Mouse (Mus musculus) lung, postnatal 0 days (tissue): Measurements from ENCODE around the gene Cc2d2b. TPM values are rescaled to one million over a fixed set of nuclear protein-coding genes. Genes with fewer than 3 reads are reported as not detected.

Experiments used
- ATAC-seq: fragments of 200-750 bp; cut with Nextera tagmentation; 2 replicates; pipeline ENCODE4 v1.8.0; 2017; ENCODE audit warnings: moderate library complexity
- DNase-seq: peaks from one replicate; pipeline ENCODE4 v3.0.0-alpha.2; 2016; ENCODE audit warnings: low spot score
- H3K27ac ChIP-seq: fragments of 300-500 bp; sonication (generic); 2 replicates; pipeline ENCODE4 v1.5.1; 2014; ENCODE audit warnings: antibody characterized with exemption, mild to moderate bottlenecking, low read length, mixed read lengths
- H3K27me3 ChIP-seq: fragments of 300-500 bp; sonication (generic); replicated peaks from 2 replicates; pipeline ENCODE4 v1.6.1; 2014; ENCODE audit warnings: low read length, mixed read lengths; ENCODE audit not compliant: insufficient read depth
- H3K36me3 ChIP-seq: fragments of 300-500 bp; sonication (generic); 2 replicates; pipeline ENCODE4 v1.6.1; 2014; ENCODE audit warnings: low read length, mixed read lengths; ENCODE audit not compliant: insufficient read depth
- H3K4me1 ChIP-seq: fragments of 300-500 bp; sonication (generic); 2 replicates; pipeline ENCODE4 v1.6.1; 2014; ENCODE audit warnings: antibody characterized with exemption, low read depth, low read length, mixed read lengths; ENCODE audit not compliant: insufficient read depth
- H3K4me2 ChIP-seq: fragments of 300-500 bp; sonication (generic); replicated peaks from 2 replicates; pipeline ENCODE4 v1.6.1; 2014; ENCODE audit warnings: low read depth, mild to moderate bottlenecking, low read length, moderate library complexity, mixed read lengths
- H3K4me3 ChIP-seq: fragments of 300-500 bp; sonication (generic); 2 replicates; pipeline ENCODE4 v1.5.1; 2014; ENCODE audit warnings: low read depth, low read length
- H3K9ac ChIP-seq: fragments of 300-500 bp; sonication (generic); replicated peaks from 2 replicates; pipeline ENCODE4 v1.6.1; 2014; ENCODE audit warnings: low read depth, mild to moderate bottlenecking
- H3K9me3 ChIP-seq: fragments of 300-500 bp; sonication (generic); 2 replicates; pipeline ENCODE4 v1.6.1; 2016; ENCODE audit warnings: low read length, mixed read lengths
- CTCF ChIP-seq: IDR thresholded peaks from 2 replicates; pipeline ENCODE4 v1.5.1; 2016; ENCODE audit warnings: antibody characterized with exemption, mild to moderate bottlenecking
- EP300 ChIP-seq: IDR thresholded peaks from 2 replicates; pipeline ENCODE4 v1.6.1; 2016; ENCODE audit warnings: antibody characterized with exemption, mild to moderate bottlenecking, control low read depth
- WGBS: fragments of 180-500 bp; shearing (Covaris S2); extraction: QIAGEN DNeasy Blood & Tissue Kit; methylation state at CpG from one replicate; pipeline ENCODE4 v1.1.7; 2014; 5-methylcytosine and 5-hydroxymethylcytosine counted together
- polyA plus RNA-seq: library from polyadenylated mRNA; unstranded; fragments of >200 nt; fragmentation: Nextera tagmentation; extraction: Ambion mirVana; gene quantifications from 2 replicates; pipeline ENCODE4 v1.2.1, GENCODE M21; 2015

The Cc2d2b gene
- polyA plus RNA-seq, 1 experiment from 2014 or later, result 0.33 TPM

DNA sequence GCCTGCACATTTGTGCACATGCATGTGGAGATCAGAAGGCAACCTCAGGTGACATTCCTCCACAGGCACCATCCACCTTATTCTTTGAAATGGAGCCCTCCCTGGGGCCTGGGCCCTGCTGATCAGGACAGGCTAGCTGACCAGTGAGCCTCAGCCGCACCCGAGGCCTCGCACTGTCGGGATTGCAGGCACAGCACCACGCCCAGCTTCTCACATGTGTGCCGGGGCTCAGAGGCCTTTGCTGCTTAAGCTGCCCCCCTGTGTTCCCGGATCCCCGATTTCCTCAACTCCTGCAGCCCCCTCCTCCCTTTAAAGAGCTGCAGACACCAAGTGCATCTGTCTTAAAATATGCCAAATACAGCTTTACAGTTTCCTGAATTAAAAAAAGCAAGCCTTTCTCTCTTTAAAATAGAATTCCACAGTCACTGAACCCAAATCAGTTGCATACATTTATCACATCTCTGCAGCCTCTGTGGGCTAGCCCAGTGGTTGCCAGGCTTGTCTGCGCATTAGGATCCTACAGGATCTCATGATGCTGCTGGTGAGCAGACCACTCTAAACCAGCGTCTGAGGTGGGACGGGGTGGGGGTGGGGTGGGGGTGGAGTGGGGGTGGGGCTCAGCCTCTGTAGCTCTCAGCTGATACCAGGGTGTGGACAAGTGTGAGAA lies 29.0 kb upstream of the Cc2d2b start:
- Histone ChIP-seq H3K4me2 (no peak overlapping the region), H3K9ac (no peak overlapping the region), H3K27me3 (no peaks in the 10 kb centered on the region), H3K36me3 (no peaks in the 10 kb centered on the region), H3K4me1 (no peaks in the 10 kb centered on the region), H3K27ac (no peak overlapping the region), H3K4me3 (no peak overlapping the region), H3K9me3 (no peaks in the 10 kb centered on the region)
- WGBS, result 41% methylated on average over 11 of the region's 11 CpGs
- ATAC-seq (no peak), DNase-seq (no peak)
- TF ChIP-seq CTCF (no peak), EP300 (no peak)

DNA sequence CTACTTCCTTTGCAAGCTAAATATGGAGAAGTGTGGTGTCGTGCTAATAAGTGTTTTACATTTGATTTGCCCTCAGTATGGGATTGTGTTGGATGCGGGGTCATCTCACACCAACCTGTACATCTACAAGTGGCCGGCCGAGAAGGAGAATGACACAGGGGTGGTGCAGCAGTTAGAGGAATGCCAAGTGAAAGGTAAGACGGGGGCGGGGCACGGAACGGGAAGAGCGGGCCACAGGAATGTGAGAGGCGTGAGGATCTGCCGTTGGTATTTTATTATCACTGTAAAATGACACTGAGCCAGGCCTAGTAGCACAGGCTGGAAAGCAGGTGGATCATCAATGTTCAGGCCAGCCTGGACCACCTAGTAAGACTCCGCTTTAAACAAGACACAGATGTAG lies 28.2 kb upstream of the Cc2d2b start:
- DNase-seq, result no peak
- no peak overlapping the region for H3K4me3 ChIP-seq
- no peak overlapping the region for H3K4me2 ChIP-seq
- no peak overlapping the region for H3K27ac ChIP-seq
- TF ChIP-seq CTCF (no peak), EP300 (no peak)
- no peaks in the 10 kb centered on the region for H3K4me1 ChIP-seq
- ATAC-seq, result 0 out of 2 replicates have a peak, but pooled peaks have one; percentile 25
- H3K9me3 ChIP-seq, result no peaks in the 10 kb centered on the region
- no peaks in the 10 kb centered on the region for H3K36me3 ChIP-seq
- 52% methylated on average over 12 of the region's 12 CpGs for WGBS
- no peaks in the 10 kb centered on the region for H3K27me3 ChIP-seq
- H3K9ac ChIP-seq, result no peak overlapping the region

DNA sequence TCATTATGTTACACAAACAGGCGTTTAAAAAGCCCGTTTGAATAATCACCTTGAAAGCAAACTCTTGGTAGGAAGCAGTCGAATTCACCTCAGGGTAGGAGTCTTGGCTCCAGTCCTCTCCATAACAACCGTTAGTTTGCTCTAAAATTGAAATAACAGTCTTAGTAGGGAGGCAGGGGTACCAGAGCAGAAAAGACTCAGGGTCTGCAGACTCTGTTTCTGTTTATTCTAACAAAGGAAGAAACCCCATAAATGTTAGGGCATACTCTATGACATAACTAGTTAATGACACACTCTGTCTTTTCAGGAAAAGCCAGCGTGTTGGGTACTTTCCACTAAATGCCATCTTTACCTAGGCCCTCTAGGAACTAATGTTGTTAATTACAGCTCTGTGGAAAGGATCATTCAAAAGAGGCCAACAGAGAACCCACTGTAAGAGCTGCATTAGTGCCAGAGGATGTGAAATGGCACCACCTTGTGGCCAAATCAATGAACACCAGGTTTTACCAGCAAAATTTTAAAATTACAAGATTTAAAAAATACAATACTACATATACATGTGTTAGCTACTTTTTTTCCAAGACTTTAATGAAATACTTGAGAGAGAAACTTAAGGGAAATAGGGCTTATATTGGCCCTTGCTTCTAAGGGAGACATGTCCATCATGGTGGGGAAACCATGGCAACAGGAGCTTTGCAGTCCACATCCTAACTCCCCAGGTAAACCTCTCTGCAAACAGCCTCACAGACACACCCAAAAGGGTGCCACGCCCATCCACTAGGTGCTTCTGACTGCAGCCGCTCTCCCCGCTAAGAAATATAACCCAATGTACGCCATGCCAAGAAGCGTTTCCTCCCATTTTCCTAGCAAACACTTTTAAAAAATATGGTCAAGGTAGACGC lies 26.2 kb upstream of the Cc2d2b start:
- H3K9me3 ChIP-seq, result no peaks in the 10 kb centered on the region
- peaks cover 5% of the 10 kb centered on the region; the same call in 1 of the 2 replicates for H3K4me1 ChIP-seq
- TF ChIP-seq CTCF (peak; percentile 86), EP300 (no peak; the same call in 1 of the 2 replicates)
- H3K36me3 ChIP-seq, result no peaks in the 10 kb centered on the region
- no peak overlapping the region for H3K4me3 ChIP-seq
- ATAC-seq (0 out of 2 replicates have a peak, but pooled peaks have one; percentile 36), DNase-seq (peak; percentile 82)
- no peak overlapping the region for H3K27ac ChIP-seq
- no peak overlapping the region for H3K4me2 ChIP-seq
- no peak overlapping the region for H3K9ac ChIP-seq
- no peaks in the 10 kb centered on the region for H3K27me3 ChIP-seq
- 51% methylated on average over 11 of the region's 11 CpGs for WGBS

- H3K9me3 ChIP-seq, result no peaks in the 10 kb centered on the region
- DNase-seq (no peak), ATAC-seq (no peak)
- 44% methylated on average over 10 of the region's 10 CpGs for WGBS
- H3K4me3 ChIP-seq, result no peak overlapping the region
- H3K36me3 ChIP-seq, result no peaks in the 10 kb centered on the region
- H3K27me3 ChIP-seq, result no peaks in the 10 kb centered on the region
- no peak overlapping the region for H3K9ac ChIP-seq
- no peak overlapping the region for H3K27ac ChIP-seq
- H3K4me1 ChIP-seq, result peaks cover 5% of the 10 kb centered on the region; the same call in 1 of the 2 replicates
- no peak overlapping the region for H3K4me2 ChIP-seq
- TF ChIP-seq CTCF (no peak), EP300 (no peak)
Observed at GRCm38 (mm10) chr19:40723516-40723915, 25.0 kb upstream of the Cc2d2b start.

DNA sequence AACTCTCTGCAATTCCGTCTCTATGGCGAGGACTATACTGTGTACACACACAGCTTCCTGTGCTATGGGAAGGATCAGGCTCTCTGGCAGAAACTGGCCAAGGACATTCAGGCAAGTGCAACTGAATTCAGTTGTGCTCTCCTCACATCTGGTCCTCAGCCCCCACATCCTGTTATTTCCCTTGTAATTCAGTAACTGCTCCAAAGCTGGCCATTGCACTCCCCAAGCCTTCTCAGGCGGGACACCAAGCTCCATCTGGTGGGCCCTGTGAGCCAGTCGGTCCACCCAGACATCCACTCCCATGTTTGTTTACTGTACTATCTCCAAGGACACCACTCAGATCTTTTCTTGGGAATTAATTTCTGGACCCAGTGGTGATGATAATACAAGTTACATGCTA lies 22.4 kb upstream of the Cc2d2b start:
- peak; percentile 52 for DNase-seq
- no peak overlapping the region for H3K4me3 ChIP-seq
- peak; percentile 77 for ATAC-seq
- TF ChIP-seq CTCF (peak; percentile 45), EP300 (no peak)
- H3K9me3 ChIP-seq, result no peaks in the 10 kb centered on the region
- peaks cover 5% of the 10 kb centered on the region; the same call in 1 of the 2 replicates for H3K4me1 ChIP-seq
- H3K4me2 ChIP-seq, result no peak overlapping the region
- no peak overlapping the region for H3K27ac ChIP-seq
- no peaks in the 10 kb centered on the region for H3K36me3 ChIP-seq
- H3K9ac ChIP-seq, result no peak overlapping the region
- WGBS, result 38% methylated on average over 4 of the region's 4 CpGs
- H3K27me3 ChIP-seq, result no peaks in the 10 kb centered on the region

DNA sequence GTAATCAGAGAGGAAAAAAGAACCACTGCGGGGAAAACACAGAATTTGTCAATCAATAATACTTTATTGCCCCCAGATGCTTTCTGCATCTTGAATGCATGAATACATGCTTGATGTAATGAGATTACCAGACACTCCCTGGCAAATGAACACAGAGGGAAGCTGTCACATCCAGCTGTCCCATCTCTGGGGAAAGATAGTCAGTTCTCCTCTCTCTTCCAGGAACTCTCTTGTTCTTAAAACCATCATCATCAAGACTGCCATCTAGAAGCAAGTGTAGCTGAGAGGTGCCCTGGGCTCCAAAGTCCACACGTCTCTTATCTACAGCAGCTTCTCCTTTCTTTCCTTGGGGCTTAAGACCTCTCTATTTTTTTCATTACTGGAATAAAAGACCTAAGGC lies 21.9 kb upstream of the Cc2d2b start:
- H3K4me1 ChIP-seq, result peaks cover 5% of the 10 kb centered on the region; the same call in 1 of the 2 replicates
- no peak overlapping the region for H3K4me2 ChIP-seq
- 45% methylated on average over 2 of the region's 2 CpGs for WGBS
- no peaks in the 10 kb centered on the region for H3K36me3 ChIP-seq
- H3K9me3 ChIP-seq, result no peaks in the 10 kb centered on the region
- ATAC-seq (peak; percentile 37), DNase-seq (peak; percentile 51)
- no peak overlapping the region for H3K27ac ChIP-seq
- no peaks in the 10 kb centered on the region for H3K27me3 ChIP-seq
- H3K9ac ChIP-seq, result no peak overlapping the region
- TF ChIP-seq EP300 (no peak), CTCF (no peak)
- no peak overlapping the region for H3K4me3 ChIP-seq
